Mouse (Mus musculus) liver, embryonic 14.5 days (tissue): ENCODE results near the gene Wipf2.

ENCODE experiments used
- CTCF ChIP-seq: IDR thresholded peaks from 2 replicates; pipeline ENCODE4 v1.5.1; 2016; ENCODE audit warnings: antibody characterized with exemption, low read depth, control low read depth
- EP300 ChIP-seq: IDR thresholded peaks from 2 replicates; pipeline ENCODE4 v1.6.1; 2016; ENCODE audit warnings: antibody characterized with exemption, low read depth

GRCm38 (mm10) chr11:98937914-98938694, 74.7 kb downstream of the Wipf2 start:
- no peak for TF ChIP-seq EP300
- no peak for TF ChIP-seq CTCF
